Mouse (Mus musculus): ENCODE results near the gene Utp3. TPM values are rescaled to one million over a fixed set of nuclear protein-coding genes. Genes with fewer than 3 reads are reported as not detected.
"Not testable (repeated sequence)": the region's sequence is repeated elsewhere in the genome, so short reads cannot be mapped to it uniquely, and the experiment has no call there.

Utp3 gene
- total and polyA plus RNA-seq, 2 experiments from 2014 or later, result 29.6 to 53.9 TPM

GRCm38 (mm10) chr5:88540845-88541244, 13.4 kb upstream of the Utp3 start:
- H3K27me3 ChIP-seq (ENCODE audit: insufficient read depth, low read length), result no peaks in the 10 kb centered on the region
- ATAC-seq (no peak), DNase-seq (no peak)

GRCm38 (mm10) chr5:88542651-88543282, 11.5 kb upstream of the Utp3 start:
- peak; percentile 67 for TF ChIP-seq CTCF (IDR thresholded peaks at IDR 0.05; ENCODE audit: low read depth)
- Histone ChIP-seq H3K4me2 (ENCODE audit: low read depth) (no peak overlapping the region), H3K9ac (no peak overlapping the region), H3K36me3 (ENCODE audit: insufficient read depth) (no peaks in the 10 kb centered on the region), H3K4me1 (ENCODE audit: insufficient read depth) (no peaks in the 10 kb centered on the region), H3K9me3 (ENCODE audit: low read length) (no peaks in the 10 kb centered on the region), H3K4me3 (ENCODE audit: low read depth, low read length) (no peak overlapping the region), H3K27ac (ENCODE audit: low read depth, low read length) (no peak overlapping the region), H3K27me3 (ENCODE audit: insufficient read depth, low read length) (no peaks in the 10 kb centered on the region)
- DNase-seq (peak; percentile 45), ATAC-seq (peak; percentile 77)
- WGBS, result 59% methylated on average over 5 of the region's 5 CpGs

More at GRCm38 (mm10) chr5:88540845-88541244, 13.4 kb upstream of the Utp3 start:
- no peak overlapping the region for H3K4me3 ChIP-seq (ENCODE audit: low read depth, low read length)
- H3K4me2 ChIP-seq (ENCODE audit: low read depth), result no peak overlapping the region
- H3K27ac ChIP-seq (ENCODE audit: low read depth, low read length), result no peak overlapping the region
- TF ChIP-seq CTCF (IDR thresholded peaks at IDR 0.05; ENCODE audit: low read depth), result no peak
- H3K9ac ChIP-seq, result no peak overlapping the region
- no peaks in the 10 kb centered on the region for H3K36me3 ChIP-seq (ENCODE audit: insufficient read depth)
- no peaks in the 10 kb centered on the region for H3K9me3 ChIP-seq (ENCODE audit: low read length)
- no peaks in the 10 kb centered on the region for H3K4me1 ChIP-seq (ENCODE audit: insufficient read depth)

- not testable (repeated sequence) for H3K4me1 ChIP-seq (ENCODE audit: insufficient read depth); H3K4me2 ChIP-seq (ENCODE audit: low read depth); DNase-seq; H3K27ac ChIP-seq (ENCODE audit: low read depth, low read length); H3K9ac ChIP-seq; H3K4me3 ChIP-seq (ENCODE audit: low read depth, low read length); ATAC-seq; H3K27me3 ChIP-seq (ENCODE audit: insufficient read depth, low read length); H3K9me3 ChIP-seq (ENCODE audit: low read length); H3K36me3 ChIP-seq (ENCODE audit: insufficient read depth)
- 89% methylated on average over 1 of the region's 1 CpGs for WGBS
Observed at GRCm38 (mm10) chr5:88544411-88544810, 9.9 kb upstream of the Utp3 start.

GRCm38 (mm10) chr5:88545536-88545935, 8.7 kb upstream of the Utp3 start:
- ATAC-seq (no peak), DNase-seq (no peak)
- no peak overlapping the region for H3K4me3 ChIP-seq (ENCODE audit: low read depth, low read length)
- H3K4me2 ChIP-seq (ENCODE audit: low read depth), result no peak overlapping the region
- no peaks in the 10 kb centered on the region for H3K4me1 ChIP-seq (ENCODE audit: insufficient read depth)
- no peak for TF ChIP-seq CTCF (IDR thresholded peaks at IDR 0.05; ENCODE audit: low read depth)
- H3K9ac ChIP-seq, result no peak overlapping the region
- WGBS, result 84% methylated on average over 7 of the region's 7 CpGs
- no peaks in the 10 kb centered on the region for H3K27me3 ChIP-seq (ENCODE audit: insufficient read depth, low read length)
- no peaks in the 10 kb centered on the region for H3K9me3 ChIP-seq (ENCODE audit: low read length)
- no peak overlapping the region for H3K27ac ChIP-seq (ENCODE audit: low read depth, low read length)
- no peaks in the 10 kb centered on the region for H3K36me3 ChIP-seq (ENCODE audit: insufficient read depth)

GRCm38 (mm10) chr5:88553271-88554085, 784 bp upstream of the Utp3 start:
- no peak for DNase-seq
- no peak for TF ChIP-seq CTCF (IDR thresholded peaks at IDR 0.05; ENCODE audit: low read depth)
- WGBS, result 7% methylated on average over 29 of the region's 29 CpGs

GRCm38 (mm10) chr5:88558991-88559390, 4.7 kb downstream of the Utp3 start:
- H3K36me3 ChIP-seq (ENCODE audit: insufficient read depth), result 0 out of 2 replicates have a peak, but pooled peaks cover 3% of the 10 kb centered on the region
- no peaks in the 10 kb centered on the region for H3K9me3 ChIP-seq (ENCODE audit: low read length)
- no peak for TF ChIP-seq CTCF (IDR thresholded peaks at IDR 0.05; ENCODE audit: low read depth)
- H3K4me2 ChIP-seq (ENCODE audit: low read depth), result no peak overlapping the region
- H3K9ac ChIP-seq, result no peak overlapping the region
- no peak overlapping the region for H3K27ac ChIP-seq (ENCODE audit: low read depth, low read length)
- peaks cover 19% of the 10 kb centered on the region for H3K4me1 ChIP-seq (ENCODE audit: insufficient read depth)
- ATAC-seq (no peak), DNase-seq (no peak)
- no peak overlapping the region for H3K4me3 ChIP-seq (ENCODE audit: low read depth, low read length)
- H3K27me3 ChIP-seq (ENCODE audit: insufficient read depth, low read length), result no peaks in the 10 kb centered on the region
- 49% methylated on average over 1 of the region's 1 CpGs for WGBS

More at GRCm38 (mm10) chr5:88553271-88554085, 784 bp upstream of the Utp3 start:
- H3K27ac ChIP-seq (ENCODE audit: low read depth, low read length), result peak overlapping the region; percentile 66
- peak overlapping the region; percentile 52 for H3K9ac ChIP-seq
- 0 out of 2 replicates have a peak, but pooled peaks cover 3% of the 10 kb centered on the region for H3K36me3 ChIP-seq (ENCODE audit: insufficient read depth)
- peaks cover 21% of the 10 kb centered on the region for H3K4me1 ChIP-seq (ENCODE audit: insufficient read depth)
- peak overlapping the region; percentile 80 for H3K4me3 ChIP-seq (ENCODE audit: low read depth, low read length)
- peak; percentile 69 for ATAC-seq
- no peaks in the 10 kb centered on the region for H3K9me3 ChIP-seq (ENCODE audit: low read length)
- H3K27me3 ChIP-seq (ENCODE audit: insufficient read depth, low read length), result no peaks in the 10 kb centered on the region
- H3K4me2 ChIP-seq (ENCODE audit: low read depth), result peak overlapping the region; percentile 52

Data from forebrain, postnatal 0 days (tissue).